Mouse (Mus musculus): ENCODE measurements around the gene Sned1.

DNA sequence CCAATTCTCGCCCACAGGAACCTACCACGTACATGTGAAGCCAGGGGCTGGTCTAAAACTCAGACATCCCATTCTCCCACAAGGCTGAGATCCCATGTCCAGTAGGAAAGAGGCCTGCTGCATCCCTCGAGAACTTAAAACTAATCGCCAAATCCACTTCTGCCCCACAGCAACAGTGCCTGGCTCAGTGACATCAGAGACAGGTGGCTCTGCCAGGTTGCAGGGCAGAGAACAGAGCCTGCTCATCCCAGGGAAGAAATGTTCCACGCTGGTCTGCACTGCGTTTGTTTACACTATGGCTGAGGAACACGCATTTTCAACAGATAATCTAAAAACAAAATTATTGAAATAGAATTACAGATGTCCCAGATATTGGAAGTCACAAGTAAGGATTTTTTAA is 41.4 kb downstream of the Sned1 start:
- TF ChIP-seq CTCF (IDR thresholded peaks at IDR 0.05; ENCODE audit: extremely low read depth, insufficient read length, insufficient replicate concordance, low read depth, low read length) (no peak), POLR2A (IDR thresholded peaks at IDR 0.05; ENCODE audit: low read depth, low read length) (no peak)
